Mouse (Mus musculus) midbrain, embryonic 15.5 days (tissue): ENCODE measurements around the gene Hist2h4. TPM values are rescaled to one million over a fixed set of nuclear protein-coding genes. Genes with fewer than 3 reads are reported as not detected.
A peak's percentile ranks its signal among the peaks of the same experiment; 100 is the strongest.
"Not testable (repeated sequence)": the region's sequence is repeated elsewhere in the genome, so short reads cannot be mapped to it uniquely, and the experiment has no call there.

Source experiments
- ATAC-seq: fragments of 200-750 bp; cut with Nextera tagmentation; replicated peaks from 2 replicates; pipeline ENCODE4 v1.8.0; 2017; ENCODE audit warnings: moderate TSS enrichment
- H3K27ac ChIP-seq: fragments of 300-500 bp; sonication (generic); 2 replicates; pipeline ENCODE4 v1.5.1; 2015; ENCODE audit warnings: mild to moderate bottlenecking, inconsistent platforms
- H3K27me3 ChIP-seq: fragments of 300-500 bp; sonication (generic); replicated peaks from 2 replicates; pipeline ENCODE4 v1.6.1; 2015; ENCODE audit warnings: inconsistent platforms
- H3K36me3 ChIP-seq: fragments of 300-500 bp; sonication (generic); replicated peaks from 2 replicates; pipeline ENCODE4 v1.6.1; 2015; ENCODE audit warnings: inconsistent platforms
- H3K4me1 ChIP-seq: fragments of 300-500 bp; sonication (generic); 2 replicates; pipeline ENCODE4 v1.6.1; 2015; ENCODE audit warnings: inconsistent platforms
- H3K4me2 ChIP-seq: fragments of 300-500 bp; sonication (generic); 2 replicates; pipeline ENCODE4 v1.6.1; 2015; ENCODE audit warnings: inconsistent platforms, mild to moderate bottlenecking, moderate library complexity
- H3K4me3 ChIP-seq: fragments of 300-500 bp; sonication (generic); 2 replicates; pipeline ENCODE4 v1.5.1; 2015; ENCODE audit warnings: mild to moderate bottlenecking, inconsistent platforms
- H3K9ac ChIP-seq: fragments of 300-500 bp; sonication (generic); 2 replicates; pipeline ENCODE4 v1.6.1; 2015; ENCODE audit warnings: mild to moderate bottlenecking, inconsistent platforms
- H3K9me3 ChIP-seq: fragments of 300-500 bp; sonication (generic); 2 replicates; pipeline ENCODE4 v1.6.1; 2016; ENCODE audit warnings: inconsistent platforms
- WGBS: fragments of 180-500 bp; shearing (Covaris S2); methylation state at CpG from one replicate; pipeline ENCODE4 v1.1.7; 2015; ENCODE audit warnings: mixed read lengths; 5-methylcytosine and 5-hydroxymethylcytosine counted together
- polyA plus RNA-seq: library from polyadenylated mRNA; unstranded; fragments of >200 nt; fragmentation: Nextera tagmentation; extraction: Ambion mirVana; gene quantifications from 2 replicates; pipeline ENCODE4 v1.2.1, GENCODE M21; 2015

Gene Hist2h4
- polyA plus RNA-seq, 1 experiment from 2014 or later = 5.6 TPM

DNA sequence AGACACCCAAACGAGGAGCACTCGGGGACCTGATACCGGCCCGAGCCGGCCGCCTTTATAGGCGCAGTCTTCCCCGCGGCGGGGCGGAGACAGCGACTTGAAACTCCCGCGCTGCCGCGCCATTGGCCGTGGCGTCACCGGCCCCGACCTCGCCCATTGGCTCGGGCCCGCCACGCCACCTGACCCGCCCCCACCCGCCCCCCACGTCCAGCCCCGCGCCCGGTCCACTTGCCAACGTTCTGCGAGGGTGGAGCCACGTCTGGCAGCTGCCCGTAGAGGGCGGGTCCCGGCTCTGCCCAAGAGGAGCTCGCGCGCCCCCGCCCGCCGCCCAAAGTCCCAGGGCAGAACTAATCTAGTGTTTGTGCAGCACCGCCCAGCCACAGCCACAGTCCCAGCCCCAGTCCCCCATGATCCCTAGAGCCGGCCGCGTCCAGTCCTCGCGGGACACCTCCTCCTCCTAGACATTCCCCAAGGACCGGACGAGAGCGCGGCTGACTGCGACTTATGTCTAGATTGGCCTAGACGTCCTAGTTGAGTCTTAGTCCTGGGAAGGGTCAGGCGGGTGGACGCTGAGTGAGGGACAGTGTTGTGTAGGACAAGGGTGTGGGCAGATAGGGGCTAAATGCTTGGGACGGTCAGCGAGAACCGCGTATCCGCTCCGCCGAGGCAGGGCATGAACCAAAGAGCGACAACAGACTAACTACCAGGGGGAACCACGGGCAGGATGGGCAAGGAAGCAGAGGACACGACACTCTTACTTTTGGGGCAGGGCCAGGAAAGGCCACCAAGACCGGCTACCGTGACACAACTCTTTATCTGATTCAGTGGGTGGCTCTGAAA, 23.9 kb downstream of the Hist2h4 start, which contains the start of gene Hist2h3c2:
Gene Hist2h3c2 (minus strand): TSS at position 174 of the 840 bp plus-strand sequence.
- H3K9ac ChIP-seq = peak within 1 kb of the TSS; percentile 27; the same call in 1 of the 2 replicates
- under 1% methylated on average over 23 of the region's 68 CpGs for WGBS

DNA sequence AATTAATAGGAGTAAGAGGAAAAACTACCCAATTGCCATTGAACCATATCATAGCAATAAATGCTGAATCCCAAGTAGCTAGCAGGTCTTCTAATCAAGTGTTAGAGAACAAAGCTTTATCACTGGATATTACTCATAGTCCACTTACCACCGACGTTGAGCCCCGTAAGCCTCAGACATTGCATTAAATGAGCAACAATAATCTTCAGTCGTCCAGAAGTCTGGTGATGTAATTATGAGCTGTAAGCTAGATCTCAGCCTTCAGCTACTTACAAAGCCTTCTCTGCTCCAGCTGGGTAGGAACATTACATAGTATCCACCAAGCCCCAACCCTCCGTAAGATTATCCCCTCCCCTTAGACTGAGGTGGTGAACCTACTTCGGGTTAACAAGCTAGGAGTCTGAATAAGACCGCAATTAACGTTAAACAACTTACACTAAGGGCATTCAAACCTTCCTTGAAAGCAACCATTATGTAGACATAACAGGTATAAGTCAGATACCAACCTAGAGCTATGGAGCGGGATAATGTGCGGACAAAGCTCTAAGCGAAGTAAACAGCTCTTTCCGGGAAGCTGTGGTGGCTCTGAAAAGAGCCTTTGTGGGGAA, 25.1 kb downstream of the Hist2h4 start:
- H3K4me1 ChIP-seq = peaks cover 18% of the 10 kb centered on the region
- H3K4me2 ChIP-seq = peak overlapping the region; percentile 42
- H3K9ac ChIP-seq = peak overlapping the region; percentile 27; the same call in 1 of the 2 replicates
- no peak overlapping the region for H3K27ac ChIP-seq
- peak overlapping the region; percentile 23 for H3K4me3 ChIP-seq
- no peaks in the 10 kb centered on the region for H3K27me3 ChIP-seq
- 2% methylated on average over 12 of the region's 12 CpGs for WGBS
- H3K9me3 ChIP-seq = no peaks in the 10 kb centered on the region
- ATAC-seq = no peak
- no peaks in the 10 kb centered on the region for H3K36me3 ChIP-seq

More for the DNA sequence above, 23.9 kb downstream of the Hist2h4 start, which contains the start of gene Hist2h3c2:
- peak; percentile 89 for ATAC-seq
- H3K4me3 ChIP-seq = peak within 1 kb of the TSS; percentile 37
- H3K9me3 ChIP-seq, H3K36me3 ChIP-seq, H3K27me3 ChIP-seq: not testable (repeated sequence)
- peaks cover 21% of the 10 kb centered on the region for H3K4me1 ChIP-seq
- H3K4me2 ChIP-seq = peak within 1 kb of the TSS; percentile 45
- H3K27ac ChIP-seq = peak within 1 kb of the TSS; percentile 67; the same call in 1 of the 2 replicates

DNA sequence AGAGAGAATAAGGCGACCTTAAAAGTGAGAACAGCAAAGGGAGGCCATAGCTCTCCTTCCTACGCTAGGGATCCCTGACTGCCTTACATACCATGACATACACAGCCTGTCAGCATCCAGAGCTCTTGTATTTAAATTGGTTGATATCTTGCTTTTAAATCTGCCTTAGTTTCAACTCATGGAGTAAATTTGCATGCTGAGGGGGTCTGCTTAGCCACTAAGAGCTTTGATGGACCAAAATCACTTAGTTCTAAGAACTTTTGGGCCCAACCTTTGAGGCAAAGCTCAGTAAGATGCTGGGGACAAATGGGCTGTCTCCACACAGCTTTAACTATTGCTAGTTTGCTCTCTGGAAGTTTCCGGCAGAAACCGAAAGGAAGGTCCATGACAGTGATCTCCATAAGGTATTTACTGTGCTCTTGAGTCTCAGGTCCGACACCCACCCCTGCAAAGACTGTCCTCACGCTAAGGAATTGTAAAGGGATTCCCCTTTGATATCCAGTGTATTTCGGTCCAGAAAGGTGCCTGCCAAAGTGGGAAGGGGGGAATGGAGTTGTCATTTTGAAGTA, 25.7 kb downstream of the Hist2h4 start:
- ATAC-seq = no peak
- Histone ChIP-seq H3K27me3 (no peaks in the 10 kb centered on the region), H3K9ac (peak overlapping the region; percentile 13; the same call in 1 of the 2 replicates), H3K36me3 (no peaks in the 10 kb centered on the region), H3K4me3 (peak overlapping the region; percentile 23), H3K9me3 (no peaks in the 10 kb centered on the region), H3K4me2 (peak overlapping the region; percentile 42), H3K27ac (no peak overlapping the region), H3K4me1 (peaks cover 18% of the 10 kb centered on the region)
- 24% methylated on average over 7 of the region's 7 CpGs for WGBS

DNA sequence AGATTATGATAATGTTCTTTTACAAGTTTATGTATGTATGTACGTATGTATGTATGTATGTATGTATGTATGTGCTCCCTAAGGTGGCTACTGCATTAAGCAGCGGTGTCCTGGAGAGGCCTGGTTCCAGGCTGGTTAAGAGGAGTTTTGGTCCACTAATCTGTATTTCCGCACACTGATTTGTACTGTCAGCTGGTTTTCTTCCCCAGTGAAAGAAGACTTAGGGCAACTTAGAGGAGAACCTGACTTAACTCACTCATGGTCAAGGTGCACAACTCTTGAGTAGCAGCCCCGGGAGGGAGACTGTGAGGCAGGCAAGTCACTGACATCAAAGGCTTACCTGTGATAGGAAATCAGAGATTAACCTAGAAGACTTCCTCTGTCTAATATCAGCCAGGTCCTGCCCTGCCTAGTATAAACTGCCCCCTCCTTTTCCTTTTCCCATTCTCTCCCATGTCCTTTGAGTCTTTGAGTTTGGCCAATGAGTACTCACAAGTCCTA, 26.2 kb downstream of the Hist2h4 start:
- no peak for ATAC-seq
- 82% methylated on average over 4 of the region's 4 CpGs for WGBS
- H3K27me3 ChIP-seq = no peaks in the 10 kb centered on the region
- peak overlapping the region; percentile 42 for H3K4me2 ChIP-seq
- H3K9me3 ChIP-seq = no peaks in the 10 kb centered on the region
- H3K4me3 ChIP-seq = no peak overlapping the region
- 0 out of 2 replicates have a peak overlapping the region, but pooled peaks have one; percentile 13 for H3K9ac ChIP-seq
- peaks cover 18% of the 10 kb centered on the region for H3K4me1 ChIP-seq
- H3K36me3 ChIP-seq = no peaks in the 10 kb centered on the region
- no peak overlapping the region for H3K27ac ChIP-seq

DNA sequence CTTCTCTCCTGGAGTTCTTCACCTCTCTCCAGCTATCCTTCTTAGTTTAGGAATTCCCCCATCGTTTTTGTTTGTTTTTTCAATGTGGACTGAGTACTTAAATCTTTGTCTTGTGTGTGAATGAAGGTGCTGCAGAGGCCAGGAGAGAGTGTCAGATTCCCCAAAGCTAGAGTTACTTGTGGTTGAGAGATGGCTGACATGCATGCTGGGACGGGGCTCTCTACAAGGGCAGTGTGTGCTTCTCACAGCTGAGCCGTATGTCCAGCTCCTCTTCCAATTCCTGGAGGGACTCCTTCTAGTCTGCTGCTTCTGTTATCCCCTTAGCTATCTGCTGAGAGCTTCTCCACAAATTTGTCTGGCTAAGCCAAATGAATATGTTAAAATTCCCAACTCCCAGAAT, 27.3 kb downstream of the Hist2h4 start:
- WGBS = 76% methylated on average over 3 of the region's 3 CpGs
- H3K4me3 ChIP-seq = no peak overlapping the region
- no peak overlapping the region for H3K4me2 ChIP-seq
- no peaks in the 10 kb centered on the region for H3K27me3 ChIP-seq
- no peaks in the 10 kb centered on the region for H3K9me3 ChIP-seq
- H3K9ac ChIP-seq = no peak overlapping the region
- no peak overlapping the region for H3K27ac ChIP-seq
- ATAC-seq = no peak
- H3K4me1 ChIP-seq = peaks cover 15% of the 10 kb centered on the region
- no peaks in the 10 kb centered on the region for H3K36me3 ChIP-seq

DNA sequence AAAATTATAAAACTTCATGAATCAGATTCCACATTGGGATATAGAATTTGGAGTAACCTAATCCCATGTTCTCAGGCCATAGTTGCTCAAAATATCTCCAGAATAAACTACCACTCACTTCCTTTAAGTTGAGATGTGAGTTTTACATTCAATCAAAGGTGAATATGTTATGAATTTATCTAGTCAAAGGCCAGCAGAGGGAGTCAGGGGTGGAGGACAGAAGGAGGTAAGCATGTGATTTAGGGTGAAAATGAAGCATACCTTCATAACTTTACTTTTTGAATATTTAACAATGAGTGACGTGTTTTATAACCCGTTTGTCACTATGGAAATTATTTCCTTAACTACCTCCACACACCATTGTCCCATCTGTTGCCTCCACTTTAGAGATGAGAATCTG, 28.2 kb downstream of the Hist2h4 start:
- H3K4me1 ChIP-seq = peaks cover 13% of the 10 kb centered on the region
- H3K9me3 ChIP-seq = no peaks in the 10 kb centered on the region
- ATAC-seq = no peak
- no peak overlapping the region for H3K4me3 ChIP-seq
- H3K27me3 ChIP-seq = no peaks in the 10 kb centered on the region
- 88% methylated on average over 2 of the region's 2 CpGs for WGBS
- no peak overlapping the region for H3K4me2 ChIP-seq
- no peak overlapping the region for H3K27ac ChIP-seq
- H3K36me3 ChIP-seq = no peaks in the 10 kb centered on the region
- no peak overlapping the region for H3K9ac ChIP-seq

DNA sequence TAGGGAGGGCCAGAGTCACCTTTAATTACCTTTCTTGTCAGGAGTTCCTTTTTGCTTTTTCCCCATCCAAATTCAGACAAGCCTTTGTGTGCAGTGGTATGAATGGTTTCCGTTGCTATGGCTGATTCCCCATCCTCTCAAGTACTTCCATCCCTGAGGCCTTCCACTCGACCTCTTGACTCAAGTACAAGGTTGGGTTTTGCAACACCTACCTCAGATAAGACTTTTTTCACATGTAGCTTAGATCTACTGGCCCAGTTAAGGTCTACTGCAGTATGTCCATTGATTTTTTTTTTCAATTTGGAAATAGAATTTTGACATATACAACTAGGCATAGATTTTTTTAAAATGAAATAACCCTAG, 31.4 kb downstream of the Hist2h4 start:
- no peaks in the 10 kb centered on the region for H3K4me1 ChIP-seq
- H3K9ac ChIP-seq = no peak overlapping the region
- WGBS = 59% methylated on average over 2 of the region's 2 CpGs
- no peaks in the 10 kb centered on the region for H3K9me3 ChIP-seq
- ATAC-seq = no peak
- H3K4me2 ChIP-seq = no peak overlapping the region
- H3K27me3 ChIP-seq = no peaks in the 10 kb centered on the region
- no peak overlapping the region for H3K27ac ChIP-seq
- H3K4me3 ChIP-seq = no peak overlapping the region
- no peaks in the 10 kb centered on the region for H3K36me3 ChIP-seq

DNA sequence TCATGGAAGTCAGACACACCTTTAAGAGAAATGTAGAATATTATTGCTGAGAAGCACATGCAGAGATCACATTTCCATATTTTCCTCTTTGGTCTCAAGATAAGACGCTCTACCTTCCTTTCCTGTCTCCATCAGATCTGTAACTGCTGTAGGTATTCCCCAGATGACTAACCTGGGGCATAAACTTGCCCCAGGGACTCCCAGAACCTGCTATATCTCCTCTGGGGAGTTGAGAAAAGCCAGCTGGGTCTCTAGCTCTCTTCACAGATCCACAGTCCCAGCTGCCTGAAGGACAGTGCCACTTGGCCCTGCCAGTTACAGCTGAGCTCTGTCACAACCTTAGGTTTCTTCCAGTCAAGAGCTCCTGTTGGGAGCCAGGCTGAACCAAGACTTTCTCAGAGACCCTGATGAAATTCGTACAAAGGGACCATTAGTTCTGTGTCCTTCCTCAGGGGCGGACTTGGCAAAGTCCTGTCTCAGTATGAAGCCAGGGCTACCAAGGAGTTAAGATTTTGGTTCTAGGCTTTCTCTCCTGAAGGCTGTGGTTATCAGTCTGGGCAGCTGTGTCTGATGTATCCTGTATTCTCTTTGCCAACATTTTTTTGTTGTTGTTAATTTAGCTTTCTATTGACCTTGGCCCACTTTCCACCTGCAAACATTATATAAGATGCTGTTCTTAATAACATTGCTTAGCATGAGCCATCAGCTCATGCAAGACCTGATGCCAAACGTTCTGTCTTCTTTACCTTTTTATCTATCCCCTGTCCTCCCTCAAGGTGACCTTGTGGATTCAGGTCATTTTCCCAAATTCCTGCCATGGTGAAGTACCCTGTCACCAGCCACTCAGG, 32.0 kb downstream of the Hist2h4 start:
- 72% methylated on average over 4 of the region's 4 CpGs for WGBS
- Histone ChIP-seq H3K9ac (no peak overlapping the region), H3K4me3 (no peak overlapping the region), H3K4me2 (no peak overlapping the region), H3K36me3 (no peaks in the 10 kb centered on the region), H3K9me3 (no peaks in the 10 kb centered on the region), H3K27me3 (no peaks in the 10 kb centered on the region), H3K27ac (no peak overlapping the region), H3K4me1 (no peaks in the 10 kb centered on the region)
- ATAC-seq = no peak

DNA sequence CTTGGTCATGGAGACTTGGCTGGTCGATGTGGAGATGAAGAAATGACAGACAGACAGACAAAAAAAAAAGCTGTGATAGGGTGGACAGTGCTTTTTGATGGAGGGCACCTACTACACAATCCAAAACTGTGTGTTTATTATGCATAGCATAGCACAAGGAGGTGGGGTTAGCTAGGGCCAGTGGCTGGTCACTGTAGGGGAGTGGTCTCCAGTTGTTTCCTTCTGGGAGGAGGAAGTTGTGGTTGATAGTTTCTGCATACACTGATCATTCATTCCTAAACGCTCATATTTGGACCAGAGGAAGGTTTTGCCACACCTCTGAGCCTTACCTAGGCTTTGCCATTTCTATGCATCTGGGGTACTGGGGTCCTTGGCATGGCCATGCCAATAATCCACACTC, 32.7 kb downstream of the Hist2h4 start:
- Histone ChIP-seq H3K4me2 (no peak overlapping the region), H3K27me3 (no peaks in the 10 kb centered on the region), H3K27ac (no peak overlapping the region), H3K9ac (no peak overlapping the region), H3K4me3 (no peak overlapping the region), H3K9me3 (no peaks in the 10 kb centered on the region), H3K36me3 (no peaks in the 10 kb centered on the region), H3K4me1 (no peaks in the 10 kb centered on the region)
- no peak for ATAC-seq
- 83% methylated on average over 2 of the region's 2 CpGs for WGBS

DNA sequence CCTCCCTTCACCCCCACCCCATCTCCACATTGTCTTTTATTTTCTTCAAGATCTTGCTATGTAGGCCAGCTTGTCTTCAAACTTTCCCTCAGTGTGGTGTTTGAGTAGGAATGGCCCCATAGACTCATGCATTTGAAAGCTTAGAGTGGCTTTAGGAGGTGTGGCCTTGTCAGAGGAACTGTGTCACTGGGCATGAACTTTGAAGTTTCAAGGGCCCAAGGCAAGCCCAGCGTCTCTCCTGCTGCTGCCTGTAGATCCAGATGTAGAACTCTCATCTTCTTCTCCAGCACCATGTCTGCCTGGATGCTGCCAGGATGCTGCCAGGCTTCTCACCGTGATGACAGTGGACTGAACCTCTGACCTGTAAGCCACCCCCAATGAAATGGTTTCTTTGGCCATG, 34.3 kb downstream of the Hist2h4 start:
- Histone ChIP-seq H3K9me3 (no peaks in the 10 kb centered on the region), H3K4me1 (no peaks in the 10 kb centered on the region), H3K27me3 (no peaks in the 10 kb centered on the region), H3K9ac (no peak overlapping the region), H3K4me3 (no peak overlapping the region), H3K4me2 (no peak overlapping the region), H3K36me3 (no peaks in the 10 kb centered on the region), H3K27ac (no peak overlapping the region)
- ATAC-seq = no peak
- 65% methylated on average over 2 of the region's 2 CpGs for whole genome bisulfite sequencing

DNA sequence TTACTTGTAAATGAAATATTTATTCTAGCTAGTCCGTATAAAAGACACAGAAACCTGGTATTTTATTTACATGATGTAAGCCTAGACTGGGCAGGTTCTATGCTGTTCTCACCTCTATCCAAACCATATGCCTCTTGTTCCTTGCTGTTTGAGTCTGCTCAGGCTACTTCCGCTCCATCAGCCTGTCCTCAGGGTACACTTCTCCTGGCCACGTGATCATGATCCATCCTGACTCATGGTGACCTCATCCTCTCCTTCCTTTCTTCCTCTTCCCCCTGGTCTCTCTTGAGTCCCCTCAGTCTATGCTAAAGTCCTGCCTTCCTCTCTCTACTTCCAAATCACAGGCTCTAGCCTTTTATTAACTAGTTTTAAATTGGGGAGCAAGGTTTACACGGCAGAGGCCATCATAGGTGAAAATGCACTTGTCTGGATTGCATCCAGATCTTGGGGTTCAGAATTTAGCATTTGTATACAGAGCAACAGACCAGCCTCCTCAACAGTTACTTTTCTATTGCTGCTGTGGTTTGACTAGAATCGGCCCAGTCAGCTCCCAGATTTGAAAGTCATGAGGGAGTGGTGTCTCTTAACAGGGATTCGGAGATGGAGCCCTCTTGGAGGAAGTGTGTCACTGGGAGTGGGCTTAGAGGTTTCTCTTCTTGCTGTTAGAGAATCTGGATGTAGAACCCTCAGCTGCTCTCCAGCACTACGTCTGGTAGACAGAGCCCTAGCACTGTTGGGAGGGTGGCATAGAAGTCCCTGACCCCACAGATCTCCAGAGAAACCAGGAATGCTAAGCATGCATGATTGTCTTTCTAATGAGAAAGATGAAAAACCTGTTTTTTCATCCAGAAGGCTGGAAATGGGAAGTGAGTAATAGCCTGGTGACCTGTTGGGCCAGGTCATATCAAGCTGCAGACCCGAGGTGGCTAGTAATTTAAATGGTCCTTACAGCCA, 36.1 kb downstream of the Hist2h4 start:
- H3K4me2 ChIP-seq = no peak overlapping the region
- H3K4me3 ChIP-seq = no peak overlapping the region
- H3K9ac ChIP-seq = no peak overlapping the region
- H3K27me3 ChIP-seq = no peaks in the 10 kb centered on the region
- no peak for ATAC-seq
- no peaks in the 10 kb centered on the region for H3K9me3 ChIP-seq
- no peaks in the 10 kb centered on the region for H3K36me3 ChIP-seq
- 81% methylated on average over 8 of the region's 8 CpGs for WGBS
- H3K4me1 ChIP-seq = peaks cover 5% of the 10 kb centered on the region
- no peak overlapping the region for H3K27ac ChIP-seq
